Mouse (Mus musculus): ENCODE measurements around the gene B4gat1.
"Not testable (repeated sequence)": the region's sequence is repeated elsewhere in the genome, so short reads cannot be mapped to it uniquely, and the experiment has no call there.

B4gat1 gene

GRCm38 (mm10) chr19:5083961-5084833 lies 45.6 kb downstream of the B4gat1 start:
- DNase-seq (ENCODE audit: low read depth, low spot score), result no peak

- no peak for DNase-seq (ENCODE audit: low read depth, low spot score)
Observed at GRCm38 (mm10) chr19:5084834-5085144, 46.2 kb downstream of the B4gat1 start.

GRCm38 (mm10) chr19:5085145-5085863 lies 46.7 kb downstream of the B4gat1 start, which contains the start of gene Tmem151a:
Tmem151a (minus strand) TSS chr19:5085531.
- DNase-seq (ENCODE audit: low read depth, low spot score), result peak; percentile 41

- DNase-seq (ENCODE audit: low read depth, low spot score), result not testable (repeated sequence)
Observed at GRCm38 (mm10) chr19:5086533-5086932, 47.9 kb downstream of the B4gat1 start.

DNA sequence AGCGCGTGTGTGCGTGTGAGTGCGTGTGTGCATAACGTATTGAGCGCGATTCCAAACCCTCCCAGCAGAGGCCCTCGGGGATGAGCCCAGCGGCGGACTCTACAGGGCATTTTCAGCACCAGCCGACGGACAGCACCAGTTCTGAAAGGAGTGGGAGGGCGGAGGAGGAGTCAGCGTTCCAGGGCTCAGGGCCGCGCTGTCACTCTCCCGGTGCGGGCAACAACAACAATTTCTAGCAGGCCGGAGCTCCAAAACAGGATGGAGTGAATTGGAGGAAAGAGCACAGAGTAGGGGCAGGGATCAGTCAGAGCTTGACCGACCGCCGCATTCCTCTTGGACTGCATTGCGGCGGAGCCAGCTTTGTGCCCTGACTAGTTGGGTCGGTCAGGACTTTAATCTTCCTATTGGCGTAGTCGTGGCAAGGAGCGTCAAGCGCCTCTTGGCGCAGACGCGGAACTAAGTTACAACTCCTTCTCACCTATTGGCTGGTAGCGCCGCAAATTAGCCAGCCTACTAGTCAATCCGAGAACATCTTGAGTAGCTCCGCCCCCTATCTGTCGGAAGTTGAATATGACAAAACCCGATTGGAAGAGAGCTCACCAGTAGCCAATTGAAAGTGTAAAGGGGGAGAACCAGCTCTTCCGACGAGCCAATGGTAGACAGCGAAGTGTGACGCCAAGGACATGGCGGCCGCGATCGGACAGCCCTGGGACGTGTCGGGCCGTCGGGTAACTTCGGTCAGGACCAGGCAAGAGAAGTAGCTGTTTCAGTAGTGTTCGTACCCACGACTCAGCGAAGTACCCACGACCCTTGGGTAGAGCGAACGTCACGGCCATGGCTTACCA lies 49.5 kb downstream of the B4gat1 start, which contains the start of gene Yif1a:
Gene Yif1a (plus strand): TSS at position 655 of the 845 bp plus-strand sequence.
- DNase-seq (ENCODE audit: low read depth, low spot score), result peak; percentile 98

- no peak for DNase-seq (ENCODE audit: low read depth, low spot score)
Observed at GRCm38 (mm10) chr19:5089324-5089723, 50.7 kb downstream of the B4gat1 start.

Data from CD4-positive, CD25-positive, alpha-beta regulatory T cell, adult 2 months (primary cell).